Mouse (Mus musculus): ENCODE measurements around the gene Lat.

GRCm38 (mm10) chr7:126354738-126355614 lies 14.4 kb downstream of the Lat start:
- TF ChIP-seq HCFC1 (IDR thresholded peaks at IDR 0.05; ENCODE audit: borderline replicate concordance, insufficient read depth, low read length), result no peak
- TF ChIP-seq MAFK (IDR thresholded peaks at IDR 0.05; ENCODE audit: insufficient read depth, low read depth, low read length), result no peak

Measured in ES-E14 (cell line).